Mouse (Mus musculus) monocyte, adult 2 months (primary cell): ENCODE data around the gene Pllp.
A peak's percentile ranks its signal among the peaks of the same experiment; 100 is the strongest.

Experiments
- DNase-seq, 2 experiments: peaks; one replicate each; pipeline ENCODE4 v3.0.0; 2022; ENCODE audit warnings: low spot score in 2 of 2, low read depth in 1 of 2

The Pllp gene

GRCm38 (mm10) chr8:94695994-94696384 lies at the start of gene Pllp:
Gene Pllp (minus strand): TSS chr8:94696278.
- no peak for DNase-seq

- peak in 1 of 2 experiments; percentile 2 for DNase-seq
Observed at GRCm38 (mm10) chr8:94745476-94746184, 49.6 kb upstream of the Pllp start, which contains the start of gene Ccl22. Gene Ccl22 (plus strand): TSS chr8:94745590.

GRCm38 (mm10) chr8:94744972-94745371 lies 48.9 kb upstream of the Pllp start:
- DNase-seq = no peak

GRCm38 (mm10) chr8:94744484-94744883 lies 48.4 kb upstream of the Pllp start:
- DNase-seq = no peak

- DNase-seq = no peak
Observed at GRCm38 (mm10) chr8:94741726-94742125, 45.6 kb upstream of the Pllp start.

GRCm38 (mm10) chr8:94740591-94740990 lies 44.5 kb upstream of the Pllp start:
- DNase-seq = no peak

- DNase-seq = no peak
Observed at GRCm38 (mm10) chr8:94739829-94740228, 43.8 kb upstream of the Pllp start.

- DNase-seq = no peak
Observed at GRCm38 (mm10) chr8:94735426-94736094, 39.5 kb upstream of the Pllp start.

- no peak for DNase-seq
Observed at GRCm38 (mm10) chr8:94734735-94735350, 38.8 kb upstream of the Pllp start.

- DNase-seq = no peak
Observed at GRCm38 (mm10) chr8:94733821-94734465, 37.9 kb upstream of the Pllp start.

- DNase-seq = no peak
Observed at GRCm38 (mm10) chr8:94729301-94729700, 33.2 kb upstream of the Pllp start.

GRCm38 (mm10) chr8:94725998-94726397 lies 29.9 kb upstream of the Pllp start:
- DNase-seq = no peak

- no peak for DNase-seq
Observed at GRCm38 (mm10) chr8:94716841-94717240, 20.8 kb upstream of the Pllp start.

GRCm38 (mm10) chr8:94715871-94716270 lies 19.8 kb upstream of the Pllp start:
- DNase-seq = no peak

GRCm38 (mm10) chr8:94714556-94714955 lies 18.5 kb upstream of the Pllp start:
- no peak for DNase-seq

GRCm38 (mm10) chr8:94711160-94711718 lies 15.2 kb upstream of the Pllp start:
- DNase-seq = no peak

- no peak for DNase-seq
Observed at GRCm38 (mm10) chr8:94710336-94710735, 14.3 kb upstream of the Pllp start.

- DNase-seq = no peak
Observed at GRCm38 (mm10) chr8:94706732-94707395, 10.8 kb upstream of the Pllp start.

- DNase-seq = no peak
Observed at GRCm38 (mm10) chr8:94705581-94706245, 9.6 kb upstream of the Pllp start.

GRCm38 (mm10) chr8:94704669-94704984 lies 8.5 kb upstream of the Pllp start:
- no peak for DNase-seq
